Mouse (Mus musculus) liver, embryonic 14.5 days (tissue): ENCODE data around the gene Vsnl1. TPM values are rescaled to one million over a fixed set of nuclear protein-coding genes. Genes with fewer than 3 reads are reported as not detected.
A peak's percentile ranks its signal among the peaks of the same experiment; 100 is the strongest.

Experiments
- ATAC-seq: fragments of 200-750 bp; cut with Nextera tagmentation; 2 replicates; pipeline ENCODE4 v1.8.0; 2017; ENCODE audit warnings: moderate number of reproducible peaks, mild to moderate bottlenecking, moderate library complexity; ENCODE audit not compliant: insufficient read depth
- DNase-seq, 3 experiments: peaks; one replicate each; pipeline ENCODE4 v3.0.0-alpha.2; 2012 to 2013; ENCODE audit warnings: low read depth in 3 of 3, low spot score in 3 of 3
- H3K27ac ChIP-seq: fragments of 300-500 bp; sonication (generic); 2 replicates; pipeline ENCODE4 v1.5.1; 2014; ENCODE audit warnings: moderate library complexity, mild to moderate bottlenecking, control low read depth, inconsistent platforms
- H3K27me3 ChIP-seq: fragments of 300-500 bp; sonication (generic); 2 replicates; pipeline ENCODE4 v1.6.1; 2014; ENCODE audit warnings: mild to moderate bottlenecking, low read length, moderate library complexity; ENCODE audit not compliant: control insufficient read depth, insufficient read depth
- H3K36me3 ChIP-seq: fragments of 300-500 bp; sonication (generic); replicated peaks from 2 replicates; pipeline ENCODE4 v1.6.1; 2014; ENCODE audit warnings: low read depth; ENCODE audit not compliant: control insufficient read depth, insufficient read depth
- H3K4me1 ChIP-seq, 2 experiments: fragments of 200-500 bp in 1 of 2; fragments of 300-500 bp in 1 of 2; sonication (generic) in 1 of 2; replicated peaks; 2 replicates each; pipeline ENCODE4 v1.6.1; 2012 to 2014; ENCODE audit warnings: antibody characterized with exemption in 1 of 2, inconsistent platforms in 1 of 2, low read length in 1 of 2; ENCODE audit not compliant: control insufficient read depth in 2 of 2, insufficient read depth in 2 of 2
- H3K4me2 ChIP-seq: fragments of 300-500 bp; sonication (generic); 2 replicates; pipeline ENCODE4 v1.6.1; 2014; ENCODE audit warnings: low read depth, mild to moderate bottlenecking, control low read depth, moderate library complexity
- H3K4me3 ChIP-seq, 2 experiments: fragments of 200-500 bp in 1 of 2; fragments of 300-500 bp in 1 of 2; sonication (generic) in 1 of 2; 2 replicates each; pipeline ENCODE4 v1.5.1; 2012 to 2014; ENCODE audit warnings: low read depth in 2 of 2, low read length in 2 of 2, mild to moderate bottlenecking in 2 of 2, control low read depth in 1 of 2, inconsistent platforms in 1 of 2, moderate library complexity in 1 of 2; ENCODE audit not compliant: insufficient read depth in 1 of 2
- H3K9ac ChIP-seq: fragments of 300-500 bp; sonication (generic); replicated peaks from 2 replicates; pipeline ENCODE4 v1.6.1; 2014; ENCODE audit warnings: mild to moderate bottlenecking, control low read depth, moderate library complexity
- H3K9me3 ChIP-seq: fragments of 300-500 bp; sonication (generic); 2 replicates; pipeline ENCODE4 v1.6.1; 2016; ENCODE audit warnings: low read length, mixed read lengths; ENCODE audit not compliant: control insufficient read depth
- CTCF ChIP-seq: IDR thresholded peaks from 2 replicates; pipeline ENCODE4 v1.5.1; 2016; ENCODE audit warnings: antibody characterized with exemption, low read depth, control low read depth
- EP300 ChIP-seq: IDR thresholded peaks from 2 replicates; pipeline ENCODE4 v1.6.1; 2016; ENCODE audit warnings: antibody characterized with exemption, low read depth
- WGBS: fragments of 180-500 bp; shearing (Covaris S2); extraction: QIAGEN DNeasy Blood & Tissue Kit; methylation state at CpG from one replicate; pipeline ENCODE4 v1.1.7; 2014; ENCODE audit not compliant: insufficient replicate concordance; 5-methylcytosine and 5-hydroxymethylcytosine counted together
- polyA plus RNA-seq, 2 experiments: library from polyadenylated mRNA; depleted of rRNA in 1 of 2; stranded (reverse) in 1 of 2; unstranded in 1 of 2; fragments of >200 nt; fragmentation: Nextera tagmentation in 1 of 2; extraction: Ambion mirVana in 1 of 2; gene quantifications; 2 replicates each; pipeline versions ENCODE4 v1.2.1 to v1.2.3; 2012 to 2014

Vsnl1 gene
- polyA plus RNA-seq (2012; rRNA removed) (0.04 TPM in 1 of 2 replicates, not detected in the other), polyA plus RNA-seq (2014; fragmentation: Nextera tagmentation; extraction: Ambion mirVana) (0.08 TPM in 1 of 2 replicates, not detected in the other)

DNA sequence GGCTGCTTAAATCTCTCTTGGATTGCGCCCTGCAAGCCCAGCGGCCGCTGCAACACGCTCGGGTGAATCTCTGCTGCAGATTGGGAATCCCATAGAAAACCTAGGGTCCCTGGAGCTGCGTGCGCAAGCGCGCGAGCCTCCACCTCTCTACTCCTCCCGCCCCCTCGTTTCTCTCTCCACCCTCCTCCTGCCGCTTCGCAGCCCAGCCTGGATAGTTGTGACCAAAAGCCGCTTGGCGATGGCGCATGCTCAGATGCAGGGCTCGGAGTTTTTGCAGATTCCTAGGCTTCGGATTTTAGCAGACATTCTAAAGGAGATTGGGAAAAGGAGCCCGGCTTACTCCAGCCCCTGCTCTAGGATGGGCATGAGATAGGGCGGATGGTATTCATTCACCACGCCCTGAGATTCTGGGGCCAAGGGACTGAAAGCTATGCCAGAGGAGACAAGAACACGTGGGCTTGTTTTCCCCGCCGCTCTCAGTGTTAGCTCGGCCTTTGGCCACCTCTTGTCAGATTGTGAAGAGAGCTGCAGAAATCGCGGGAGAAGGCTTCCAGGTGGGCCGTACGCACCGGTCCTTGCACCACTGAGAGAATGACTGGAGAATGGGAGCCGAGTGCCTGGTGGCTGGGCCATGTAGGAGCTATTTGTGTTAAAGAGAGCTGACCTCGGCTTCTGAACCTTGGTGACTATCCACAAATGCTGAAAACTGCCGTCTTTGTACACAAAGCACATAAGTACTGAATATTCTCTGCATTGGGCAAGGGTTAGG lies at the start of gene Vsnl1:
Vsnl1 (minus strand) TSS at position 117 of the 769 bp plus-strand sequence.
- 4% methylated on average over 34 of the region's 34 CpGs for WGBS
- Histone ChIP-seq H3K9me3 (no peaks in the 10 kb centered on the region), H3K4me1 (no peaks in the 10 kb centered on the region), H3K4me3 (no peak within 1 kb of the TSS; a peak in 2 of 4 replicates), H3K36me3 (no peaks in the 10 kb centered on the region), H3K27me3 (peaks cover 25% of the 10 kb centered on the region), H3K27ac (no peak within 1 kb of the TSS), H3K9ac (no peak within 1 kb of the TSS), H3K4me2 (peak within 1 kb of the TSS; percentile 36)
- DNase-seq (no peak), ATAC-seq (no peak)
- TF ChIP-seq EP300: no peak
- TF ChIP-seq CTCF: no peak

DNA sequence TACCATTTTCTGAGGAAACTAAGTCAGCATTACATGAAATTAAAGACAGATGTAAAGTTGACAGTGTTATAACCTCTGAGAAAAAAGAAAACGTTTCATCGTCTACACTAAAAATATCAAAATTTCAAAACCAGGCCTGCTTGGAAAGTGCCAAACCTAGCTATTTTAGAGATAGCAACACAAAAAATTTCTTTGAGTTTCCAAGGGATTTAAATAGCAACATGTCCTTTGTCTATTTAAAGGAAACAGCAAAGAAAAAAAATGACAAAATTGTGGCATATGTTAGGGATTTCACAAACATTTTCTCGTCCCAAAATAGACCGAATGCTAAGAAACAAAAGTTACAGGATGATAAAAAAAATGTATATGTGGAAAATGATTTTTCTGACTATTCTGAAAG lies 20.2 kb upstream of the Vsnl1 start:
- WGBS: 65% methylated on average over 4 of the region's 4 CpGs
- Histone ChIP-seq H3K4me3 (no peak overlapping the region), H3K27me3 (peaks cover 9% of the 10 kb centered on the region), H3K9me3 (no peaks in the 10 kb centered on the region), H3K9ac (no peak overlapping the region), H3K27ac (no peak overlapping the region), H3K36me3 (no peaks in the 10 kb centered on the region), H3K4me1 (no peaks in the 10 kb centered on the region; a peak in 1 of 4 replicates), H3K4me2 (no peak overlapping the region)
- ATAC-seq (no peak), DNase-seq (no peak)
- TF ChIP-seq EP300 (no peak), CTCF (no peak)

DNA sequence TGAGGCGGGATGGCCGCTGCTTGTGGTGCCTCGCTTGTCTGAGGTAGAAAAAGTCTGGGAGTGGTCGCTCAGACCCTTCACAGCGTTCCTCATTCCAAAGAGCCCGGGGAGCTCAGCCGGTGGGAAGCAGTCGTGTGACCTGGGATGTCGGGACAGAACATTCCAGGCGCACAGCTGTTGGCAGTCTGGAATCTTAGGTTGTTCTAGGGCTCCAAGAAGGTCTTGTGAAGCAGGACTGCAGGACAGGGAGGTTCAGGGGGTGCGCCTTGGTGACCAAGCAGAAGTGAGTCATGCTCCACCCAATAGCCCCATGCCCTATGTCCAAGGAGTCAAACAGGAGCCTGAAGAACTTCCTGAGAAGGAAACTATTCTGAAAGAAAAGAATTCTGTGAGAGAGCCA lies 19.8 kb upstream of the Vsnl1 start:
- no peaks in the 10 kb centered on the region for H3K9me3 ChIP-seq
- H3K9ac ChIP-seq: no peak overlapping the region
- no peaks in the 10 kb centered on the region; a peak in 1 of 4 replicates for H3K4me1 ChIP-seq
- H3K4me3 ChIP-seq: peak overlapping the region; percentile 5 to 31; a peak in 3 of 4 replicates
- peaks cover 9% of the 10 kb centered on the region for H3K27me3 ChIP-seq
- no peaks in the 10 kb centered on the region for H3K36me3 ChIP-seq
- peak overlapping the region; percentile 60 for H3K4me2 ChIP-seq
- no peak for DNase-seq
- H3K27ac ChIP-seq: no peak overlapping the region
- no peak for TF ChIP-seq EP300
- no peak for TF ChIP-seq CTCF
- WGBS: 4% methylated on average over 11 of the region's 11 CpGs
- no peak; the same call in 1 of the 2 replicates for ATAC-seq

GRCm38 (mm10) chr12:11455549-11456194 lies 19.3 kb upstream of the Vsnl1 start, which contains the start of gene Rad51ap2:
Gene Rad51ap2 (plus strand): TSS chr12:11456079.
- DNase-seq (peak; percentile 52 to 54 (median 52)), ATAC-seq (peak; percentile 95)
- Histone ChIP-seq H3K27me3 (peaks cover 9% of the 10 kb centered on the region), H3K36me3 (no peaks in the 10 kb centered on the region), H3K9me3 (no peaks in the 10 kb centered on the region), H3K4me2 (peak within 1 kb of the TSS; percentile 60), H3K9ac (no peak within 1 kb of the TSS), H3K4me3 (peak within 1 kb of the TSS; percentile 31 to 38; a peak in 3 of 4 replicates), H3K27ac (no peak within 1 kb of the TSS), H3K4me1 (no peaks in the 10 kb centered on the region; a peak in 1 of 4 replicates)
- under 1% methylated on average over 40 of the region's 40 CpGs for WGBS
- no peak for TF ChIP-seq EP300
- no peak for TF ChIP-seq CTCF

GRCm38 (mm10) chr12:11454146-11454545 lies 17.7 kb upstream of the Vsnl1 start:
- TF ChIP-seq CTCF (no peak), EP300 (no peak)
- Histone ChIP-seq H3K27me3 (peaks cover 9% of the 10 kb centered on the region), H3K9me3 (no peaks in the 10 kb centered on the region), H3K4me1 (no peaks in the 10 kb centered on the region; a peak in 1 of 4 replicates), H3K4me2 (no peak overlapping the region), H3K4me3 (no peak overlapping the region), H3K36me3 (no peaks in the 10 kb centered on the region), H3K27ac (no peak overlapping the region), H3K9ac (no peak overlapping the region)
- ATAC-seq (no peak), DNase-seq (no peak)
- WGBS: 53% methylated on average over 5 of the region's 5 CpGs
